Mouse (Mus musculus) liver, embryonic 15.5 days (tissue): ENCODE data around the gene Ncbp1. TPM values are rescaled to one million over a fixed set of nuclear protein-coding genes. Genes with fewer than 3 reads are reported as not detected.

Experiments
- ATAC-seq: fragments of 200-750 bp; cut with Nextera tagmentation; 2 replicates; pipeline ENCODE4 v1.8.0; 2017; ENCODE audit warnings: moderate number of reproducible peaks, mild to moderate bottlenecking, moderate library complexity; ENCODE audit not compliant: insufficient read depth
- H3K27ac ChIP-seq: fragments of 300-500 bp; sonication (generic); replicated peaks from 2 replicates; pipeline ENCODE4 v1.5.1; 2015; ENCODE audit warnings: mild to moderate bottlenecking, inconsistent platforms
- H3K27me3 ChIP-seq: fragments of 300-500 bp; sonication (generic); 2 replicates; pipeline ENCODE4 v1.6.1; 2015; ENCODE audit warnings: mild to moderate bottlenecking, inconsistent platforms
- H3K36me3 ChIP-seq: fragments of 300-500 bp; sonication (generic); replicated peaks from 2 replicates; pipeline ENCODE4 v1.6.1; 2015; ENCODE audit warnings: moderate library complexity, mild to moderate bottlenecking, inconsistent platforms
- H3K4me1 ChIP-seq: fragments of 300-500 bp; sonication (generic); replicated peaks from 2 replicates; pipeline ENCODE4 v1.6.1; 2015; ENCODE audit warnings: inconsistent platforms
- H3K4me2 ChIP-seq: fragments of 300-500 bp; sonication (generic); 2 replicates; pipeline ENCODE4 v1.6.1; 2015; ENCODE audit warnings: moderate library complexity, mild to moderate bottlenecking, inconsistent platforms
- H3K4me3 ChIP-seq: fragments of 300-500 bp; sonication (generic); replicated peaks from 2 replicates; pipeline ENCODE4 v1.5.1; 2015; ENCODE audit warnings: mild to moderate bottlenecking, inconsistent platforms
- H3K9ac ChIP-seq: fragments of 300-500 bp; sonication (generic); 2 replicates; pipeline ENCODE4 v1.6.1; 2015; ENCODE audit warnings: moderate library complexity, mild to moderate bottlenecking, inconsistent platforms
- H3K9me3 ChIP-seq: fragments of 300-500 bp; sonication (generic); replicated peaks from 2 replicates; pipeline ENCODE4 v1.6.1; 2016; ENCODE audit warnings: inconsistent platforms
- WGBS: fragments of 180-500 bp; shearing (Covaris S2); methylation state at CpG from one replicate; pipeline ENCODE4 v1.1.7; 2015; ENCODE audit warnings: mixed read lengths; ENCODE audit not compliant: insufficient replicate concordance; 5-methylcytosine and 5-hydroxymethylcytosine counted together
- polyA plus RNA-seq: library from polyadenylated mRNA; unstranded; fragments of >200 nt; fragmentation: Nextera tagmentation; extraction: Ambion mirVana; gene quantifications from 2 replicates; pipeline ENCODE4 v1.2.1, GENCODE M21; 2015

Ncbp1 gene
- polyA plus RNA-seq, 1 experiment from 2014 or later: 35.2 TPM

DNA sequence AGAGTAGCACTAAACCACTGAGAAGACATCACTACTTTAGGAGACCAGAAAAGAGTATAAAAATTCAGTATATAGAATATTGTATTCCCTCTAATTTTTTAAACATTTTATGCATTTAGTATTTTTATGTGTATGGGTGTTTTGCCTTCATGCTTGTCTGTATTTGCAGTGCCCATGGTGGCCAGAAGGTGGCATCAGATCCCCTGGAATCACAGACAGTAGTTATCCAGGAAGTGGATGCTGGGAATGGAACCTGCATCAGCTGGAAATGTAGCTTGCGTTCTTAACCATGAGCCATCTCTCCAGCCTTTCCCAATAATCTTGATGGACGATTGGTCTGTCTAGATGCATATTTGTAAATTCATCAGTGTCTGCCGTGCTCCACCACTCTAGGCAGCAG is 8.2 kb upstream of the Ncbp1 start:
- Histone ChIP-seq H3K9ac (no peak overlapping the region), H3K4me1 (no peaks in the 10 kb centered on the region), H3K4me2 (no peak overlapping the region), H3K36me3 (peaks cover 76% of the 10 kb centered on the region), H3K27ac (no peak overlapping the region), H3K27me3 (no peaks in the 10 kb centered on the region), H3K9me3 (no peaks in the 10 kb centered on the region), H3K4me3 (no peak overlapping the region)
- ATAC-seq: no peak
- WGBS: 58% methylated on average over 3 of the region's 3 CpGs

DNA sequence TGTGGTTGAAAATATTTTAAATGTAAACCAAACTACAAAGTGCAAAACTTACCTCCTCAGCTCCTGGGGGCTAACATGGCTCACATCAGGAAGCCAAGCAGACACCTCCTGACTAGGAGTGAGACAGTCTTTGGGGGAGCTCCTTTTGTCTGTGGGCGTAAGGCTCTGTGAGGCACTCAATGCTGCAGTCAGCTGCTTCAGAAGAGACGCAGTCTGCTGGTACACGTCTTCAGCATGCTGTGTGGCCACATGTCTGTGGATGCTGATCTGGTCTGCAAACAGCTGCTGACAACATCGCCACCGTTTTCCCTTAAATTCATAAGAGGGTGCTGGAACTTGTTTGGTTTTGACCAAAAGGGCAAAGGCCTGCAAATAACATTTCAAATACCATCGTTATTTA is 6.6 kb upstream of the Ncbp1 start:
- Histone ChIP-seq H3K27ac (no peak overlapping the region), H3K4me2 (no peak overlapping the region), H3K9ac (no peak overlapping the region), H3K9me3 (no peaks in the 10 kb centered on the region), H3K27me3 (no peaks in the 10 kb centered on the region), H3K36me3 (peaks cover 64% of the 10 kb centered on the region), H3K4me1 (peaks cover 8% of the 10 kb centered on the region), H3K4me3 (no peak overlapping the region)
- 74% methylated on average over 6 of the region's 6 CpGs for WGBS
- no peak for ATAC-seq

DNA sequence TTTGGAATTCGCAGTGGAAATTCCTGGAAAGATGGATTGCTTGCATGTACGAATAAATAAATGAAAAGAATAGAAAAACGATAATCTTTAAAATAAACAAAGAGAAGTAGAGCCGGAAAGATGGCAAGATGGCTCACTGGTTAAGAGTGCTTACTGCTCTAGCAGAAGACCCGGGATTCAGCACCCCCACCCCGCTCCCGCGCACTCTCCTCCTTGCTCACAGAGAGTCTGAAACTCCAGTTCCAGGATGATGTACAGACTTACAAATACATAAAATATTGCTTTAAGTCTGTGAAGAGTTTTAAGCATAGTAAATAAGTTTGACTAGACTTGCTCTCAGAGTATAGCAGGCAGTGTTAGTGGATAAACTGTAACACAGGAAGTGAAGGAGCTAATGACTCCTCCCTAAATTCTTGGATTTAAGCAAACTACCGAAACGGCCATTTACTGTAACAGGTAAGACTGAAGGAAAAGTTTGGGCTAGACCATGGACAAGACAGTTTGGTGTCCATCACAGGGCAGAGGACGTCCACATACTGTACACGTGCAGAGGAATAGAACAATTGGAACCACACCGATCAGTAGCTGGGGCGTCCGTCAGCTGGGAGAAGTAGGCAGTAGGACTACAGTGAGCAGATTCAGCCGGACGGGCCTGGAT is 655 bp upstream of the Ncbp1 start:
- H3K4me2 ChIP-seq: peak overlapping the region; percentile 85
- peak overlapping the region; percentile 83 for H3K9ac ChIP-seq
- no peaks in the 10 kb centered on the region for H3K27me3 ChIP-seq
- WGBS: 7% methylated on average over 17 of the region's 17 CpGs
- ATAC-seq: peak; percentile 50
- no peaks in the 10 kb centered on the region for H3K9me3 ChIP-seq
- H3K27ac ChIP-seq: peak overlapping the region; percentile 93
- peaks cover 50% of the 10 kb centered on the region for H3K4me1 ChIP-seq
- H3K4me3 ChIP-seq: peak overlapping the region; percentile 84
- H3K36me3 ChIP-seq: peaks cover 17% of the 10 kb centered on the region; the same call in 1 of the 2 replicates

DNA sequence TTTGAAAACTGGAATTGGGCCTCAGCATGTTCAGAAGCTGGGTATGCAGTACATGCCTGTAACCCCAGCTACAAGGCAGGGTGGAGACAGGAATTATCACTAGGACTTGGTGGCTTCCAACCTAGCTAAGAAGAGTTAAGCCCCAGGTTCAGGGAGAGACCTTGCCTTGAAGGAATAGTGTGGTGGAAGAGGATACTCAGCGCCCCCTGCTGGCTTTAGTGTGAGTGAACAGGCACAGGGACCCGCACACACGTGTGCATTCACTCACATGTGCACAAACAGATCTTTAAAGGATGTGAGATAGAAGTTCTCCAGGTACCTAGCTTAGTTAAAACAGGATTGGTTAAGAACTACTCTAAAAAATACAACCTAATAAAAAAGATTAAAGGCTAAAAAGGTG is 5.9 kb downstream of the Ncbp1 start:
- Histone ChIP-seq H3K4me1 (peaks cover 40% of the 10 kb centered on the region), H3K9me3 (no peaks in the 10 kb centered on the region), H3K4me3 (no peak overlapping the region), H3K9ac (no peak overlapping the region), H3K27ac (no peak overlapping the region), H3K27me3 (no peaks in the 10 kb centered on the region), H3K36me3 (peaks cover 41% of the 10 kb centered on the region), H3K4me2 (no peak overlapping the region)
- ATAC-seq: no peak
- WGBS: 74% methylated on average over 3 of the region's 3 CpGs

DNA sequence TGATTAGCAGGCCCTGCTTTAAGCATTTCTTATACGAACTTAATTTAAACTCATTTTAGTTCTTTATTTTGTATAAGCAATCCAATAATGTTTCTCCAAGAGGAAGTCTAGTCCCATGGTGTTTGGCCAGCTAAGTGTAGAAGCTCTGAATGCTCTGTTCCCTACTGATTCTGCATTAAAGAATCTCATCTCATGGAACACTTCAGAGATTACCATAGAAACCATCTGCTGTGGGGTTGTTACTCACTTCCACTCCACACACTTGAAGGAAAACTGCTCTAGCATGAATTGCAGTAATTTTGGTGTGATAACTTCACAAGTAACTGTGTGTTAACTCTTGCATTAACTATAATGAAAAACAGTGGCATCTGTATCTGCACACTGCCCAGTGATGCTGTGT is 8.5 kb downstream of the Ncbp1 start:
- no peak overlapping the region for H3K4me2 ChIP-seq
- ATAC-seq: no peak
- H3K36me3 ChIP-seq: peaks cover 64% of the 10 kb centered on the region
- no peak overlapping the region for H3K4me3 ChIP-seq
- no peaks in the 10 kb centered on the region for H3K9me3 ChIP-seq
- H3K27me3 ChIP-seq: no peaks in the 10 kb centered on the region
- peaks cover 18% of the 10 kb centered on the region for H3K4me1 ChIP-seq
- H3K27ac ChIP-seq: no peak overlapping the region
- H3K9ac ChIP-seq: no peak overlapping the region
- 82% methylated on average over 1 of the region's 1 CpGs for WGBS

DNA sequence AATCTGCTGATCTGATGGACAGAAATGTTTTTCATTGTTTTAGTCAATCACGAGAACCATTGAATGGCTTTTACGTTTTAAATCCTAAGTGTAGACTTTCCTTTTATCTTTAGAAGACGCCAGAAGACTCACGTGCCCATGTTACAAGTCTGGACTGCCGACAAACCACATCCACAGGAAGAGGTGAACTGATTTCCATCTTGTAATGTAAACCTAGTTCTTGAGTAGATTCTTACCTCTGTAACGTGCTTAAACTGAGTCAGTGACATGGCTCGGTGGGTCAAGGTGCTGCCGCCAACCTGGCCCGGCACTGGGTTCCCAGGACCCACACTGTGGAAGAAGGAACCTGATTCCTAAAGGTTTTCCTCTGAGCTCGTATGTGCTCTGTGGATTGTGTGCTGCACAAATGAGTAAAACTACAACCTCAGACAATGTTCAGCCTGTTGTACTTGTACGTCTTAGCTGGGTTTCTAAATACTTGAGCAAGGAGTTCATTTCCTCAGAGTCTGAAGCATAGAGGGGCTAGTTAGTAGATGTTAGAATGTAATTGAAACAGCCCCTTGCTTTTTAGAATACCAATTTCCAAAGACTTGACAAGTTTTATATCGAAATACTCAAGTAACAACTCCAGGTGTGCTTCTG is 13.6 kb downstream of the Ncbp1 start:
- Histone ChIP-seq H3K4me2 (no peak overlapping the region), H3K4me3 (no peak overlapping the region), H3K27ac (no peak overlapping the region), H3K9me3 (no peaks in the 10 kb centered on the region), H3K9ac (no peak overlapping the region), H3K27me3 (no peaks in the 10 kb centered on the region), H3K4me1 (peaks cover 7% of the 10 kb centered on the region; the same call in 1 of the 2 replicates), H3K36me3 (peaks cover 93% of the 10 kb centered on the region)
- 79% methylated on average over 12 of the region's 12 CpGs for WGBS
- ATAC-seq: no peak

DNA sequence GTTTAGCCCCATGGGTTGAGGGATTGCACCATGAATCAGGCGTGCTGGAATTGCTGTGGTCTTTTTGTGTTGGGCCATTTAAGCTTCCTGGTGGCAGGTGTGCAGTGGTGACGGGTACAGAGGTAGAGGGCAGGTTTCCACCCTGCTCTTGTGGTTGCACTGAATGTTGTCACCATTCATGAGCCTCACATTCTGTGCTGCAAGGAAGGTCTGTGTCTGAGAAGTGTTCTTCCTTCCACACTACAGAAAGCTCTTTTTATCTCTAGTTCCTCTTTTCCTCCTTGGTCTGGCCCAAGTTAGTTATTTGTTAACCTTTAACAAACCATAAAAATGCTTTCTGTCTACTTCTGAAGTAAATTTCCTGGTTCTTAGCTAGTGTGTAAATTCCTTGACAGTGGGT is 25.6 kb downstream of the Ncbp1 start:
- no peak for ATAC-seq
- H3K4me1 ChIP-seq: no peaks in the 10 kb centered on the region
- H3K27me3 ChIP-seq: no peaks in the 10 kb centered on the region
- no peak overlapping the region for H3K9ac ChIP-seq
- no peak overlapping the region for H3K4me2 ChIP-seq
- H3K27ac ChIP-seq: no peak overlapping the region
- peaks cover 84% of the 10 kb centered on the region for H3K36me3 ChIP-seq
- no peak overlapping the region for H3K4me3 ChIP-seq
- no peaks in the 10 kb centered on the region for H3K9me3 ChIP-seq
- WGBS: 55% methylated on average over 2 of the region's 2 CpGs

DNA sequence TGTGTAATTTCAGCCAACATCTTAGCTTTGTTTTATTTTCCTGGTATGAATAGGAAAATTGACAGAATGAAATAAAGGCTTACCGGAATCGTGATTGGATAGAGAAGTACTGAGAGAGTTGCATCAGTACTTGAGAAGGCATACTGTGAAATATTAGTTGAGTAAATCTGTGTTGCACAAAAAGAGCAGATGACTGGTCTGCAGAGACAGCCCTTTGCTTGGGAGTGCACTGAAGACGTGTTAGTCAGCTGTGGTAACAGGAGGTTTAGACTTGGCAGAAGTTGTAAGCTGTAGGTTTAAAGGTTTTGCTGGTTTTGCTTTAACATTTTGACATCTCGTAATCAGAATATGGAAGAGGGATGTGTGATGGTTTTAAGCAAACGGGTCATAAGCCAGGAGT is 27.4 kb downstream of the Ncbp1 start:
- no peak overlapping the region for H3K27ac ChIP-seq
- no peak for ATAC-seq
- H3K9ac ChIP-seq: no peak overlapping the region
- H3K9me3 ChIP-seq: no peaks in the 10 kb centered on the region
- H3K4me1 ChIP-seq: no peaks in the 10 kb centered on the region
- 79% methylated on average over 5 of the region's 5 CpGs for WGBS
- no peaks in the 10 kb centered on the region for H3K27me3 ChIP-seq
- H3K36me3 ChIP-seq: peaks cover 88% of the 10 kb centered on the region
- no peak overlapping the region for H3K4me3 ChIP-seq
- no peak overlapping the region for H3K4me2 ChIP-seq

DNA sequence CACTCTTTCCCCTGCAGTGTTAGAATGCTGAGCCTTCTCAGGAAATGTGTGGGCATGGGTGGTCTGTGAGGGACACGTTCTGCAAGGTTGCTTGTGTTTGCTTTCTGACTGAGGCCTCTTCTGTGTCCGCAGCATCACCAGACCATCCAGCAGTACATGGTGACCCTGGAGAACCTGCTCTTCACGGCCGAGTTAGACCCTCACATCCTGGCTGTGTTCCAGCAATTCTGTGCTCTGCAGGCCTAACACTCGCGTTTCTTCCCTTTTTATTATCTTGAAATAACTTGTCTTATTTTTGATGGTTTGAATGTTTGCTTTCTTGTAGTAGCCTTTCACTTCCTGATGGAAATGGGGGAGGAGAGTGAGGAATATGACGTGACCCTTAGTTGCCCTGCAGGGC is 33.3 kb downstream of the Ncbp1 start:
- Histone ChIP-seq H3K36me3 (peaks cover 90% of the 10 kb centered on the region), H3K27ac (no peak overlapping the region), H3K9ac (no peak overlapping the region), H3K9me3 (no peaks in the 10 kb centered on the region), H3K27me3 (no peaks in the 10 kb centered on the region), H3K4me1 (no peaks in the 10 kb centered on the region), H3K4me2 (no peak overlapping the region), H3K4me3 (no peak overlapping the region)
- 73% methylated on average over 7 of the region's 7 CpGs for WGBS
- no peak for ATAC-seq

DNA sequence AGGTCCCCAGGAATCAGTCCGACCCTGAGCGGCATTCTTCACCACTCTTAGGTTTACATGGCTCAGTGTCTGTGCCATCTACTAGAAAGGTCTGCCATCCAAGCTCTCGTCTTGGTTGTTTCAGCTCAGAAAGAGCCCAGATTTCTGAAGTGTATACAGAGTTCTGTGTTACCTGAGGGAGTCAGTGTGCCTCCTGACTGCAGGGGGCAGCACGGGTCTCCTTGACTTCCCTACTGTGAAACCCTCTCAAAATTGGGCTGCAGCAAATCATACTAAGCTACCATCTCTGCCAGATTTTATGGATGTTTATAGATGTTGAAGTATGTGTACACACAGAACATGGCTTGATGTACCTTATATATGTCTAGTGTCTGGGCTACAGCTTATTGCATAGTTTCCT is 37.9 kb downstream of the Ncbp1 start:
- H3K27me3 ChIP-seq: no peaks in the 10 kb centered on the region
- no peaks in the 10 kb centered on the region for H3K9me3 ChIP-seq
- ATAC-seq: no peak
- H3K27ac ChIP-seq: no peak overlapping the region
- no peak overlapping the region for H3K9ac ChIP-seq
- H3K4me3 ChIP-seq: no peak overlapping the region
- WGBS: 67% methylated on average over 4 of the region's 4 CpGs
- H3K4me2 ChIP-seq: no peak overlapping the region
- H3K4me1 ChIP-seq: no peaks in the 10 kb centered on the region
- peaks cover 59% of the 10 kb centered on the region for H3K36me3 ChIP-seq

DNA sequence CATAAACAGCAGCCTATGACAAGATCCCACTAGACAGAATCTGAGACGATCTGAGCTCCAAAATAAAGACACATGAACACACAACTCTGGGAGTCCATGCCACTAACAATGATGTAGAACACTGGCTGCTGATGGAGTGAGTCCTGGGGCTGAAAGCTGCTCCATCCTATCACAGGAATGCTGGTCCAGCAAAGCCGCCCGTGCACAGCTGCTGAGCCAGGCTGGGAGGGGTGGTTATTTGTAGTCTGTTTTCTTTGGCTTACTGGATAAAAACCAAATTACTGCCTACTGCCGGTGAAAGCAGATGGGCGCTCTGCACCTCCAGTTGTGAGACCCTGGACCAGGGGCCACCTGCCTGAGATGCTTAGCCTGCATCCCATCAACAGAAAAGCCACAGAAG is 38.6 kb downstream of the Ncbp1 start:
- Histone ChIP-seq H3K27me3 (no peaks in the 10 kb centered on the region), H3K36me3 (peaks cover 54% of the 10 kb centered on the region), H3K4me3 (no peak overlapping the region), H3K9me3 (no peaks in the 10 kb centered on the region), H3K4me1 (no peaks in the 10 kb centered on the region), H3K27ac (no peak overlapping the region), H3K9ac (no peak overlapping the region), H3K4me2 (no peak overlapping the region)
- no peak for ATAC-seq
- 80% methylated on average over 5 of the region's 5 CpGs for WGBS

DNA sequence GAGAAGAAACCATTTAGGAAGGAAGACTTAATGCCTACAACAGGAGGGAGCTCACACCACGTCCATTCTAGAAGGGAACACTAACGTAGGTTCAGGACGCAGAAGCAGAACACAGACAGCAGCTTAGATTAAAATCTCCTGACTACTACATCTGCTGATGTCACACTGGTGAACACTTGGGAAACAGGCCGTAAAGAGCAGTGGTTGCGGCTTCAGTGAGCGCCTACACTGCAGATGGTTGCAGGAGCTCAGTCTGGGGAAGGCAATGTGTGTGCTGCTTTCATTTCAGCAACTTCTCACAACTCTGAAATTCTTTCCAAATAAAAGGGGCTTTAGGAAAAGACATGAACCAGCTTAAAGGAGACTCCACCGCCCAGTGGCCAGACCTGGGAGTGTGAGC is 39.1 kb downstream of the Ncbp1 start:
- H3K4me1 ChIP-seq: no peaks in the 10 kb centered on the region
- no peak overlapping the region for H3K4me2 ChIP-seq
- no peak for ATAC-seq
- no peaks in the 10 kb centered on the region for H3K9me3 ChIP-seq
- no peak overlapping the region for H3K27ac ChIP-seq
- WGBS: 80% methylated on average over 7 of the region's 7 CpGs
- H3K27me3 ChIP-seq: no peaks in the 10 kb centered on the region
- H3K4me3 ChIP-seq: no peak overlapping the region
- H3K36me3 ChIP-seq: peaks cover 55% of the 10 kb centered on the region
- no peak overlapping the region for H3K9ac ChIP-seq
